Mouse (Mus musculus) erythroblast, embryonic 14.5 days (primary cell): ENCODE data around the gene Gm29133. TPM values are rescaled to one million over a fixed set of nuclear protein-coding genes. Genes with fewer than 3 reads are reported as not detected.

ENCODE experiments used
- H3K27me3 ChIP-seq: 2 replicates; pipeline ENCODE4 v1.6.1; 2012; ENCODE audit warnings: inconsistent platforms; ENCODE audit not compliant: control insufficient read depth
- H3K36me3 ChIP-seq: 2 replicates; pipeline ENCODE4 v1.6.1; 2012; ENCODE audit warnings: mild to moderate bottlenecking, inconsistent platforms; ENCODE audit not compliant: control insufficient read depth
- H3K4me1 ChIP-seq: 2 replicates; pipeline ENCODE4 v1.6.1; 2012; ENCODE audit warnings: inconsistent platforms; ENCODE audit not compliant: control insufficient read depth
- H3K4me3 ChIP-seq: replicated peaks from 2 replicates; pipeline ENCODE3; 2012; ENCODE audit warnings: moderate library complexity, mild to moderate bottlenecking, inconsistent platforms
- H3K9me3 ChIP-seq: 2 replicates; pipeline ENCODE4 v1.6.1; 2012; ENCODE audit warnings: low read length, inconsistent platforms, mixed read lengths; ENCODE audit not compliant: control insufficient read depth
- GATA1 ChIP-seq: IDR thresholded peaks from 2 replicates; pipeline ENCODE4 v1.6.1; 2012; ENCODE audit warnings: low read length, inconsistent platforms, mixed read lengths
- TAL1 ChIP-seq: IDR thresholded peaks from 3 replicates; pipeline ENCODE4 v1.6.1; 2012; ENCODE audit warnings: low read length, inconsistent platforms, mixed read lengths
- polyA plus RNA-seq: library from polyadenylated mRNA; stranded (reverse); fragments of >175 nt; gene quantifications from 2 replicates; pipeline ENCODE4 v1.2.3, GENCODE M21; 2012

Gm29133 gene
- polyA plus RNA-seq, 1 experiment: not detected

DNA sequence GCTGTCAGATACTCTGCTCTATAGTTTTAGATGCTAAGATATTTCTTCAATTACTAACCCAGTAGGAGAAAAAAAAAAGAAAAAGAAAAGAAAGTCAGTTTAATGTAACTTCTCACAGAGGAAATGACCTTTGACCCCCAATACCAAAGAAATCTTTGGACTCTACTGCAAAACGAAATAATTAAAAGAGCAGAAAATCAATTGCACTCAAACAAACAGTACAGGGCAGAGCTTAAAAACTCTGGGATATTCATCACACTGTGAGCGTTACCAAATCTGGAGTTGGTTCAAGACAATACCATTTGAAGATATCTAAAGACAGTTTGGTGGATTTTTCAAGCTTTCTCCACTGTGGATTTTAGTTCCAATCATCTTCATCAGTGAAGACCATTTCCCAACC is 15.4 kb downstream of the Gm29133 start:
- no peaks in the 10 kb centered on the region for H3K9me3 ChIP-seq
- no peaks in the 10 kb centered on the region for H3K27me3 ChIP-seq
- no peak for TF ChIP-seq TAL1
- no peak for TF ChIP-seq GATA1
- no peak overlapping the region for H3K4me3 ChIP-seq
- no peaks in the 10 kb centered on the region for H3K4me1 ChIP-seq
- no peaks in the 10 kb centered on the region for H3K36me3 ChIP-seq

DNA sequence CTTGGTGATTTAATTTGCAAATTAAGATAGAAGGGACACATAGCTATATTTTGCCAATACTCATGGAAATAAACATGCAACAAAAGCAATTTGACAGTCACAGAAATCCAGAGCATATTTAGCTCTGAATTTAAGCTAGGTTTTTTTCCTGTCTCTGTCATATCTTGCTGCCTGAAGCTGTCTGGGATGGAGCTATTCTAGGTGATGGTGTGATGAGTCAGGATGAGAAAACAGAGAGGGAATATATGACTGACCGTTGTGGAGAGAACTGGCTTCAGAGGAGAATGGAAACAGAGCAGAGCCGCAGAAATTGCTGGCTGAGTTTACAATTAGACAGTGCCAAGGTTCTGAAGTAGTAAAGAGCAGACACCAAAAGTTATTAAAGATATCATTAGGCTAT is 26.3 kb downstream of the Gm29133 start:
- H3K27me3 ChIP-seq: no peaks in the 10 kb centered on the region

DNA sequence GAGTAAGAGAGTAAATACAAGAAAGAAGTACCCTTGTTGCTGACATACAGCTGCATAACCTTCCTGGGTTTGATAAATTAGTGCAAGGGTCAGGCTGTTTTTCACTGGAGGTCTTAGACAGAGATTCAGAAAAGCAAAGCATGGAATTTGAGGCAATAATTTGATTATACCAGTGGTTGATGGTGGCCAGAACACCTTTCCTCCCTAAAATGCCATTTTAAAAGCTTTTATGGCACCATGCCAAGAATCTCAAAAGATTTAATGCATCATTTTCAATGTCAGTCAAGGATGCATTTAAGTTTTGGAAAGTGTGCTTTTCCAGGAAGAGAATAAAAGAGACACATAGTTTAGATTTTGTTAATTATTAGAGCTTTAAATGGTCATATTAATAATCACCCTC is 60.0 kb downstream of the Gm29133 start:
- no peaks in the 10 kb centered on the region for H3K4me1 ChIP-seq
- no peaks in the 10 kb centered on the region for H3K27me3 ChIP-seq
- no peaks in the 10 kb centered on the region for H3K9me3 ChIP-seq
- H3K4me3 ChIP-seq: no peak overlapping the region
- TF ChIP-seq GATA1 (no peak), TAL1 (no peak)
- H3K36me3 ChIP-seq: no peaks in the 10 kb centered on the region

More for the DNA sequence above, 26.3 kb downstream of the Gm29133 start:
- Histone ChIP-seq H3K9me3 (no peaks in the 10 kb centered on the region), H3K36me3 (no peaks in the 10 kb centered on the region), H3K4me1 (no peaks in the 10 kb centered on the region), H3K4me3 (no peak overlapping the region)
- no peak for TF ChIP-seq TAL1
- TF ChIP-seq GATA1: no peak

DNA sequence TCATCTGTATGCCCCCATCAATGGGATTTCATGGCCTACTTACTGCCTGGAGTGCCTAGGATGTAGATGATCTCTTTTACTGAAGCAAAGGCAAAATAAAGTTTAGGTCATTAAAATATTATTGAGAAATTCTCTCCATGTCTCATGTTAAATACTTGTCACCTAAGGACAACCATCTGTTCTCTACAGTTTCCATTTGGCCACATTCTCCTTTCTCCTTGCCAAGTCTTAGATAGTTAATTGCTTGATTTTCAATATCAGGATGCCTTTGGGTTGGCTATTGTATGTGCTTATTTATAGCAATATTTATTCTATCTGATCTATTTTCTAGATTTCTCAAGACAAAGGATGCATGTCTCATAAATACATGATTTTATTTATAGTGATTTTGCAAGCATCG is 75.9 kb downstream of the Gm29133 start:
- no peaks in the 10 kb centered on the region for H3K27me3 ChIP-seq
- TF ChIP-seq GATA1 (no peak), TAL1 (no peak)
- H3K4me3 ChIP-seq: no peak overlapping the region
- no peaks in the 10 kb centered on the region for H3K9me3 ChIP-seq
- no peaks in the 10 kb centered on the region for H3K36me3 ChIP-seq
- no peaks in the 10 kb centered on the region for H3K4me1 ChIP-seq

DNA sequence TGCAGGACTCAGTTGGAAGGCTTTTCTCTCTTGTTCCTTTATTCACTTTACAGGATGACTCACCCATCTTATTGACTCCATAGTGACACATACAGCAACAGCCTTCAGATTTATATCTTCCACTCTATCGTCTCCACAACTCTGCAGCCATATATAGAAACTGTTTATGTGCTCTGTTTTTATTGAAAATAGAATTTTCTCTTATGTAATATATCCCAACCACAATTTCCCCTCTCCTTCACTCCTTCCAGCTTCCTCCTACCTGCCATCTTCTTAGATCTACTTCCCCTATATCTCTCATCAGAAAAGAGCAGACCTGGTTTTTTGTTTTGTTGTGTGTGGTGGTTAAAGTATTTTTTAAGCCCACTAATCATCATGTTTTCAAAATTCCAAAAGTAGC is 76.5 kb downstream of the Gm29133 start:
- no peak for TF ChIP-seq GATA1
- no peak for TF ChIP-seq TAL1
- Histone ChIP-seq H3K9me3 (no peaks in the 10 kb centered on the region), H3K27me3 (no peaks in the 10 kb centered on the region), H3K4me1 (no peaks in the 10 kb centered on the region), H3K36me3 (no peaks in the 10 kb centered on the region), H3K4me3 (no peak overlapping the region)

DNA sequence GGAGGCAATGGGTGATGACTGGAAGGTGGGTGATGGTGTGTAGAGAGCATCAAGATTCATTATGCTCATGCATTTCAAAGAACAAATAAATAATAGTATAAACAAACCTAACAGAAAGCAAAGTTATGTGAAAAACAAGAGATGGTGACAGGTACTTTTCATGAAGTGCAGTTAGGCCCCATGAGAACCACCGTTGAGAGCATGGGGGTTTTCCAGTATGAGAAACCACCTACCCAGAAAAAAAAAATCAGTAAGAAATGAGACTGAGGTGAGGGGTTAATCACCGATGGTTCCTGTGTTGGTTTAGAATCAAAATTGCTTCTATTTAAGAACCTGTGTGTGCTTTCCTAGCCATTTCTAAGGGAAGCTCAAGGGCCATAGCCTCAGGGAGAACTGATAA is 86.8 kb downstream of the Gm29133 start:
- Histone ChIP-seq H3K27me3 (no peaks in the 10 kb centered on the region), H3K4me1 (no peaks in the 10 kb centered on the region), H3K9me3 (no peaks in the 10 kb centered on the region), H3K36me3 (no peaks in the 10 kb centered on the region), H3K4me3 (no peak overlapping the region)
- no peak for TF ChIP-seq GATA1
- no peak for TF ChIP-seq TAL1

DNA sequence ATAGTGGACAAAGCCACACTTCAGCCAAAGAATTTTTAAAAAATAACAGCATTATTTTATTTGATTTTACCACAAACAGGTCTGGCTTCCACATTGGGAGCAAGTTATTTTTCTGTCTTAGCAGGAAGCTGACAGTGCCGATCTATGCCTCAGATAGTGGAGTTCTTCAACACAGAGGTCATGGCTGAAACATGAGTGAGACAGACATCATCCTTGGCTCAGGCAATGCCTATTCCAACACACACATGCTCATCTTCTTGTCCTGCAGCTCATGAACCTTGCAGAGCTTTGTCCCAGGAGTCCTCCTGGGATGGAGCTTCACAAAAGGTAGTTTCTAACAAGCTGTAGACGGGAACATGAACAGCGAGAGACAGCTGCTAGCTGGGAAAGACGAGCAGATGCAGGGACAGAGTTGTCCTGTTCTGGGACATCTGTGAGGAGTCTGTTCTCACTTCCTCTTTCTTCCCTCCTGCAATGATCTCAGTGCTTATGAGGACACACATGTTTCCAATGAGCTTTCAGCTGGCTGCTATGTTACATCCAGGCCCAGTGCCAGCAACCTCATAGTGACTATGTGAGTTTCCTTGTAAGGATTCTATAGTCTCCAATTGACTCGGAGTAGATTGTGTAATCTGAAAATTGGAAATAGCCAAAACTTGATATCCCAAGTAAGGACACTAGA is 87.4 kb downstream of the Gm29133 start:
- Histone ChIP-seq H3K4me3 (no peak overlapping the region), H3K27me3 (no peaks in the 10 kb centered on the region), H3K4me1 (no peaks in the 10 kb centered on the region), H3K9me3 (no peaks in the 10 kb centered on the region), H3K36me3 (no peaks in the 10 kb centered on the region)
- TF ChIP-seq TAL1: no peak
- TF ChIP-seq GATA1: no peak

Other genes starting within 250 kb of the Gm29133 start
- 0.17 and 0.56 TPM in 2 replicates for gene Pdcd10, start 191.3 kb upstream of the Gm29133 start, polyA plus RNA-seq
- not detected in 2 replicates for gene Serpini1, start 190.7 kb upstream of the Gm29133 start, polyA plus RNA-seq
- 2.3 and 2.9 TPM in 2 replicates for gene Golim4, start 208.8 kb downstream of the Gm29133 start, polyA plus RNA-seq